Mouse (Mus musculus) splenic B cell, adult 2 months (primary cell): ENCODE results near the gene Lrrc57.
A peak's percentile ranks its signal among the peaks of the same experiment; 100 is the strongest.
"Not testable (repeated sequence)": the region's sequence is repeated elsewhere in the genome, so short reads cannot be mapped to it uniquely, and the experiment has no call there.

Experiments
- DNase-seq: peaks from one replicate; pipeline ENCODE4 v3.0.0-alpha.2; 2011; ENCODE audit warnings: low read depth, low spot score
- H3K27me3 ChIP-seq: 2 replicates; pipeline ENCODE4 v1.6.1; 2012; ENCODE audit warnings: mild to moderate bottlenecking, low read length, moderate library complexity, mixed read lengths; ENCODE audit not compliant: control insufficient read depth, poor library complexity, insufficient read depth, severe bottlenecking
- H3K36me3 ChIP-seq: 2 replicates; pipeline ENCODE4 v1.6.1; 2012; ENCODE audit warnings: mild to moderate bottlenecking, low read length, moderate library complexity, mixed read lengths; ENCODE audit not compliant: control insufficient read depth, poor library complexity, insufficient read depth, severe bottlenecking

Lrrc57 gene

GRCm38 (mm10) chr2:120571081-120571480 is 38.2 kb downstream of the Lrrc57 start:
- DNase-seq: no peak
- H3K36me3 ChIP-seq: no peaks in the 10 kb centered on the region; the same call in 1 of the 2 replicates
- no peaks in the 10 kb centered on the region for H3K27me3 ChIP-seq

- Histone ChIP-seq H3K27me3 (no peaks in the 10 kb centered on the region), H3K36me3 (no peaks in the 10 kb centered on the region; the same call in 1 of the 2 replicates)
- DNase-seq: no peak
Observed at GRCm38 (mm10) chr2:120567798-120568320, 41.5 kb downstream of the Lrrc57 start.

GRCm38 (mm10) chr2:120566886-120567797 is 42.2 kb downstream of the Lrrc57 start, which contains the start of gene Snap23:
Gene Snap23 (plus strand): TSS chr2:120567671.
- no peaks in the 10 kb centered on the region; the same call in 1 of the 2 replicates for H3K36me3 ChIP-seq
- DNase-seq: peak; percentile 94

DNA sequence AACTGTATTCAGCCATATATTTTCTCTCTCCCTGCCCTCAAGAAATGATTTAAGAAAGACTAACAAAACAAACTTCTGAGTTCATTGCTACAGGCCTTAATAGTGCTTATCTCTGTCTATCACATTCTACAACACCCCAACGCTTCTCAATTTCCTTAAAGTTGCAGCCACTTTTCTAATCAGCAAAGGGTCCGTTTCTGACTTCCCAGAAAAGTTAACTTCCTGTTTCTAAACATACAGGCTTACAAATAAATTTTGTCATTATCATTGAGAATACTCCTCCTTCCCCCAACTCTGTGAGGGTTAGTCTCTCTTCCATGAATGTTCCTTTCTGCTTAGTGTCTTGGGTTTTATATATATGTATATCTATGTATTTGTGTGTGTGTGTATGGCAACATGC is 44.0 kb downstream of the Lrrc57 start:
- Histone ChIP-seq H3K27me3 (no peaks in the 10 kb centered on the region), H3K36me3 (no peaks in the 10 kb centered on the region; the same call in 1 of the 2 replicates)
- DNase-seq: no peak

More at GRCm38 (mm10) chr2:120566886-120567797, 42.2 kb downstream of the Lrrc57 start, which contains the start of gene Snap23:
- H3K27me3 ChIP-seq: no peaks in the 10 kb centered on the region

GRCm38 (mm10) chr2:120564548-120565188 is 44.7 kb downstream of the Lrrc57 start:
- not testable (repeated sequence) for H3K36me3 ChIP-seq, DNase-seq, H3K27me3 ChIP-seq

- Histone ChIP-seq H3K27me3 (no peaks in the 10 kb centered on the region), H3K36me3 (no peaks in the 10 kb centered on the region; the same call in 1 of the 2 replicates)
- peak; percentile 93 for DNase-seq
Observed at GRCm38 (mm10) chr2:120563235-120563990, 45.9 kb downstream of the Lrrc57 start, which contains the start of gene Zfp106. Gene Zfp106 (minus strand): TSS chr2:120563843.

- DNase-seq: no peak
- H3K36me3 ChIP-seq: no peaks in the 10 kb centered on the region; the same call in 1 of the 2 replicates
Observed at GRCm38 (mm10) chr2:120562859-120563234, 46.5 kb downstream of the Lrrc57 start.

GRCm38 (mm10) chr2:120561524-120561923 is 47.8 kb downstream of the Lrrc57 start:
- Histone ChIP-seq H3K36me3 (no peaks in the 10 kb centered on the region), H3K27me3 (no peaks in the 10 kb centered on the region)
- DNase-seq: no peak

More at GRCm38 (mm10) chr2:120562859-120563234, 46.5 kb downstream of the Lrrc57 start:
- no peaks in the 10 kb centered on the region for H3K27me3 ChIP-seq

DNA sequence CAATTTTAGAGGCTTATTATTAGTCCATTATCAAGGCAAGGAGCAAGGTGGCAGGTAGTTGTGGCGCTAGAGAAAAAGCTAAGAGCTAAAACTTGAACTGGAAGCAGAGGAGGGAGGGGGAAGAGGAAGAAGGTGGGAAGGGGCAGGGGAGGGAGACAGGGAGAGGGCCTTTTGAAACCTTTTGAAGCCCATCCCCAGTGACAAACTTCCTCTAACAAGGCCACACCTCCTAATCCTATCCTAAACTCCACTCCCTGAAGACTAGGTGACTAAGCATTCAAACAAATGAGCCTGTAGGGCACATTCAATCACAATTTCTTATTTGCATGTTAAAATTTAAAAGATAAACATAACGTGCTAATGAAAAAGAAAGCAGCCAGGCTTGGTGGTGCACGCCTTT is 50.5 kb downstream of the Lrrc57 start:
- DNase-seq: no peak
- Histone ChIP-seq H3K27me3 (no peaks in the 10 kb centered on the region), H3K36me3 (no peaks in the 10 kb centered on the region)

- peaks cover 2% of the 10 kb centered on the region; the same call in 1 of the 2 replicates for H3K36me3 ChIP-seq
- H3K27me3 ChIP-seq: no peaks in the 10 kb centered on the region
- DNase-seq: no peak
Observed at GRCm38 (mm10) chr2:120556868-120557267, 52.5 kb downstream of the Lrrc57 start.
